Mouse (Mus musculus): Measurements from ENCODE around the gene Smarcc2. TPM values are rescaled to one million over a fixed set of nuclear protein-coding genes. Genes with fewer than 3 reads are reported as not detected.

The Smarcc2 gene
- polyA plus RNA-seq, 1 experiment from 2014 or later: 57.5 TPM

DNA sequence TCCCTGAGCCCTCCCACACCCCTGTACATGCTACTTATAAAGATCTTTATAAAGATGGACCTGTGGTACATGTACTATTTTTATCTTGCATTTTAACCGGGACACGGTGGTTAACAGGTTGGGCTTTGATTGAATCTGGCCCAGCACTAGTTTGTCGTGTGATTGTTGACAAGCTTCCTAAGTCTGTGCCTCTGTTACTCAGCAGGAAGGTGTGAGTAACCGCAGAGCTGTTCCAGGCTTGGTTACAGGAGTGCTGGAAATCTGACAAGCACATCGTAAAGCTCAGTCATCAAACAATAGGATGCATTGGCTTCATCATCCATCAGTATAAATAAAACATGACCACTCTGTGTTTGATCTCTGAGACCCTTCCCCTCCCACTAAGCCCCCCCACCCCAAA lies 36.6 kb upstream of the Smarcc2 start:
- Histone ChIP-seq H3K9ac (ENCODE audit: low read length) (no peak overlapping the region), H3K4me1 (ENCODE audit: control insufficient read depth, insufficient read depth, low read length) (peaks cover 8% of the 10 kb centered on the region), H3K4me3 (ENCODE audit: low read length) (no peak overlapping the region), H3K9me3 (replicated peaks; ENCODE audit: control insufficient read depth, low read length) (no peaks in the 10 kb centered on the region), H3K4me2 (ENCODE audit: low read depth, low read length) (no peak overlapping the region), H3K36me3 (ENCODE audit: control insufficient read depth, insufficient read depth) (peaks cover 19% of the 10 kb centered on the region), H3K27me3 (ENCODE audit: control insufficient read depth, insufficient read depth, low read length) (no peaks in the 10 kb centered on the region), H3K27ac (ENCODE audit: low read length) (no peak overlapping the region)
- no peak for ATAC-seq (replicated peaks; ENCODE audit: extremely low read depth, insufficient read depth, low FRiP score)
- WGBS: 49% methylated on average over 5 of the region's 5 CpGs

DNA sequence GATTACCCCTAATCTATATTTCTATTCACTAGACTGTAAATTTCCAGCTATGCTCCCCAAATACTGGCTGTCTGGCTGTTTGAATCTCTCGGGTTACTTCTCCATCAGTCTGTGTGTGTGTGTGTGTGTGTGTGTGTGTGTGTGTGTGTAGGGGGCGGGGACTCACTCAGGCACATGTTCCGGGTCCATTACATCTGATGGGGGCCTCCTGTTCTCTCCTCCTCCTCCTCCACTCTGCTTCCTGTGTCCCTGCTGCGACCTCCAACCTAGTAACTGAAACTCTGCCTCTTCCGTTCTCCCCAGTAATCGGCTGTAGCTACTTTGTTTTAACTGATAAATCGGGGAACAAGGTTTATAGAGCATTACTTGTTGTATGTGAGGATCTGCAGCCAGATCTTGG lies 34.4 kb upstream of the Smarcc2 start:
- Histone ChIP-seq H3K27ac (ENCODE audit: low read length) (no peak overlapping the region; the same call in 1 of the 2 replicates), H3K36me3 (ENCODE audit: control insufficient read depth, insufficient read depth) (peaks cover 22% of the 10 kb centered on the region), H3K4me3 (ENCODE audit: low read length) (no peak overlapping the region), H3K4me1 (ENCODE audit: control insufficient read depth, insufficient read depth, low read length) (peaks cover 8% of the 10 kb centered on the region), H3K9me3 (replicated peaks; ENCODE audit: control insufficient read depth, low read length) (no peaks in the 10 kb centered on the region), H3K4me2 (ENCODE audit: low read depth, low read length) (no peak overlapping the region), H3K9ac (ENCODE audit: low read length) (no peak overlapping the region), H3K27me3 (ENCODE audit: control insufficient read depth, insufficient read depth, low read length) (no peaks in the 10 kb centered on the region)
- WGBS: 29% methylated on average over 7 of the region's 7 CpGs
- peak; percentile 62; the same call in 1 of the 2 replicates for ATAC-seq (replicated peaks; ENCODE audit: extremely low read depth, insufficient read depth, low FRiP score)

DNA sequence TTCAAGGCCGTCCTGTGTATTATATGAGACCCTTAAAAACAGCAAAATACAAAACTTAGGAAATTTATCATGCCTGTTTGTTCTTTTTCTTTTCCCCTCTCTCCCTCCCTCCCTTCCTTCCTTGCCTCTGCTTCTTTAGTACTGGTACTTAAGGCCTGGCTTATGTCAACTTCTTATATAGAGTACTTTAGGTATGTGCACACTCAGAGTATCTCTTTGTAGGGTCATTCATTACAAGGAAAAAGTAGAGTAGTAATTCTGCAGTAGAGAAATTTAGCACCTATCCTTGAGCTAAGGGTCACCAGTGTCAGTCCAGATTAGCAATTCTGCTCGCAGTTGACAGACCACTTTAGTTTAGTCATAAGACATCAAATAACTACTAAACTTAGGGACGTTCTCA lies 33.8 kb upstream of the Smarcc2 start:
- 75% methylated on average over 3 of the region's 3 CpGs for WGBS
- ATAC-seq (replicated peaks; ENCODE audit: extremely low read depth, insufficient read depth, low FRiP score): no peak
- Histone ChIP-seq H3K9me3 (replicated peaks; ENCODE audit: control insufficient read depth, low read length) (no peaks in the 10 kb centered on the region), H3K4me3 (ENCODE audit: low read length) (no peak overlapping the region), H3K9ac (ENCODE audit: low read length) (no peak overlapping the region), H3K4me2 (ENCODE audit: low read depth, low read length) (no peak overlapping the region), H3K4me1 (ENCODE audit: control insufficient read depth, insufficient read depth, low read length) (peaks cover 8% of the 10 kb centered on the region), H3K27ac (ENCODE audit: low read length) (peak overlapping the region; percentile 7; the same call in 1 of the 2 replicates), H3K36me3 (ENCODE audit: control insufficient read depth, insufficient read depth) (peaks cover 25% of the 10 kb centered on the region), H3K27me3 (ENCODE audit: control insufficient read depth, insufficient read depth, low read length) (no peaks in the 10 kb centered on the region)

DNA sequence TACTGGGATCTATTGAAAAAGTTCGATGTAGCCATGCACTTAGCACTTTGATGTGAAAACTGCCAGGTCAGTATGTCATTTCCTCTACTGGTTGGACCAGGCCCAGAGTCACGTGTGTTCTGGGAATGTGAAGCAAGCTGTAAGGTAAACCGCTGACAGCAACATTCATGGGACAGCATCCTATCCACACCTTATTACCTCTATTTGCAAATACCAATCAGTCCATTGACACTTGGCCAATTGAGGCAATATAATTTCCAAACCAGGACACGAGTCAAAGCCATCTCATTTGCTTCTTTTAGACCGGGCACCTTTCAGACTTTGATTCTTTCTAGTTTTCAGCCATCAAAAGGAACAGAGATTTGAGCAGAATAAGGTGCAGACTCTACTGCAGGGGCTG lies 30.0 kb upstream of the Smarcc2 start:
- Histone ChIP-seq H3K4me1 (ENCODE audit: control insufficient read depth, insufficient read depth, low read length) (peaks cover 6% of the 10 kb centered on the region; the same call in 1 of the 2 replicates), H3K9ac (ENCODE audit: low read length) (no peak overlapping the region), H3K27ac (ENCODE audit: low read length) (no peak overlapping the region), H3K9me3 (replicated peaks; ENCODE audit: control insufficient read depth, low read length) (no peaks in the 10 kb centered on the region), H3K4me2 (ENCODE audit: low read depth, low read length) (no peak overlapping the region), H3K4me3 (ENCODE audit: low read length) (no peak overlapping the region), H3K27me3 (ENCODE audit: control insufficient read depth, insufficient read depth, low read length) (no peaks in the 10 kb centered on the region), H3K36me3 (ENCODE audit: control insufficient read depth, insufficient read depth) (peaks cover 22% of the 10 kb centered on the region)
- no peak for ATAC-seq (replicated peaks; ENCODE audit: extremely low read depth, insufficient read depth, low FRiP score)
- 86% methylated on average over 5 of the region's 5 CpGs for WGBS

DNA sequence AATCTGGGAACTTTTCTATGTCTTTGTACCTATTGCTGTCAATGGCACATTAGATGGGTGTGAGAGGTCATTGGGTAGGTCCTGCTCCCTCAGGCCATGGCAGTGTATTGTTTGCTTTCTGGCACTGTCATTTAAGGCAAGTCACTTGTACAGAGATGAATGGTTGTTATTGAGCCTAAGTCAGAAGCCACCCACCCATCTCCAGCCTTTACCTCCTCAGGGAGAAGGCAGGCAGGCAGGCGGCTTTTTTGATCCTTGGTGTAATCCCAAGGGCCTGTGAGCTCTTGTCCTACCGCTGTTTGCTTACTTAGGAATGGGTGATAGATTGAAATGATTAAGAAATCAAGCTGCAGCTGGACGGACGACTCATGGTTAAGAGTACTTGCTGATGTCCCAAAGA lies 29.6 kb upstream of the Smarcc2 start:
- Histone ChIP-seq H3K27ac (ENCODE audit: low read length) (no peak overlapping the region), H3K36me3 (ENCODE audit: control insufficient read depth, insufficient read depth) (peaks cover 22% of the 10 kb centered on the region), H3K9me3 (replicated peaks; ENCODE audit: control insufficient read depth, low read length) (no peaks in the 10 kb centered on the region), H3K4me1 (ENCODE audit: control insufficient read depth, insufficient read depth, low read length) (peaks cover 5% of the 10 kb centered on the region; the same call in 1 of the 2 replicates), H3K4me2 (ENCODE audit: low read depth, low read length) (no peak overlapping the region), H3K9ac (ENCODE audit: low read length) (no peak overlapping the region), H3K4me3 (ENCODE audit: low read length) (no peak overlapping the region), H3K27me3 (ENCODE audit: control insufficient read depth, insufficient read depth, low read length) (no peaks in the 10 kb centered on the region)
- no peak for ATAC-seq (replicated peaks; ENCODE audit: extremely low read depth, insufficient read depth, low FRiP score)
- WGBS: 85% methylated on average over 4 of the region's 4 CpGs

DNA sequence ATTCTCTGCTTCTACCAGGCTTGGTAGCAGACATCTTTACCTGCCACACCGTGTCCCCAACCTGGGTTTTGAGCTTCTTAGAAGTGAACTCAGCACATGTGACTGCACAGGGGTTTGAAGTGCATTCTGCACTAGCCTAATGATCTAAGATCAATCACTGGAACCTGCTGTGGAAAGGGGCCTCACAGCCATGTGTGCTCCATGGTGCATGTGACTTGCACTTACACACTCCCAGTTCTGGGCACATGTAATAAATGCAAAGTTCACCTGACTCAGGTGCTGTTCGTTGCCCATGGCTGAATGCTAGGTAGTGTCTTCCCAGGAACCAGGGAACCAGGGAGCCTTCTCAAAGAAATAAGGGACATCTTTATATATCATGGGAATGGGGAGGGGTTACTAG lies 25.6 kb upstream of the Smarcc2 start:
- H3K9ac ChIP-seq (ENCODE audit: low read length): no peak overlapping the region
- no peak for ATAC-seq (replicated peaks; ENCODE audit: extremely low read depth, insufficient read depth, low FRiP score)

DNA sequence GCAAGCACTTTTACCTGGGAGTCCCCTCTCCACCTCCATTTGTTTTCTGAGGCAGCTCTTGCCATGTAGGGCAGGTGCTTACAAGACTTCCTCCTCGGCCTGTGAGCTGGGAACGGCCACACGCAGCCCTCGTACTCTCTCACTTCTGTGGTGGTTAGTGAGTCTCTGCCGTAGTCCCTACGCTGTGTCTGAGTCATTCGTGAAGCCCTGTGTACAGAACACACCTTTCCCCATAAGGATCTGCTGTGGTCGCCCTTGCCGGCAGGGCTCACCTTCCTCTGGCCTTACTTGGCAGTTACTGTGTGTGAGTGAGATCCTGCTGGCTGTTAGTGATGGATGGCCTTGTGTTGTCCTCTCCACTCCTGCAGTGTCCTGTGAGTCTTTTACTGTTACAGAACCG lies 24.4 kb upstream of the Smarcc2 start:
- Histone ChIP-seq H3K4me2 (ENCODE audit: low read depth, low read length) (no peak overlapping the region), H3K4me3 (ENCODE audit: low read length) (no peak overlapping the region), H3K4me1 (ENCODE audit: control insufficient read depth, insufficient read depth, low read length) (peaks cover 16% of the 10 kb centered on the region), H3K9me3 (replicated peaks; ENCODE audit: control insufficient read depth, low read length) (no peaks in the 10 kb centered on the region), H3K36me3 (ENCODE audit: control insufficient read depth, insufficient read depth) (peaks cover 39% of the 10 kb centered on the region), H3K9ac (ENCODE audit: low read length) (no peak overlapping the region), H3K27me3 (ENCODE audit: control insufficient read depth, insufficient read depth, low read length) (no peaks in the 10 kb centered on the region), H3K27ac (ENCODE audit: low read length) (peak overlapping the region; percentile 82)
- no peak for ATAC-seq (replicated peaks; ENCODE audit: extremely low read depth, insufficient read depth, low FRiP score)
- 74% methylated on average over 10 of the region's 10 CpGs for WGBS

More for the DNA sequence above, 25.6 kb upstream of the Smarcc2 start:
- WGBS: 99% methylated on average over 2 of the region's 2 CpGs
- Histone ChIP-seq H3K36me3 (ENCODE audit: control insufficient read depth, insufficient read depth) (peaks cover 37% of the 10 kb centered on the region), H3K4me3 (ENCODE audit: low read length) (no peak overlapping the region), H3K4me2 (ENCODE audit: low read depth, low read length) (no peak overlapping the region), H3K27ac (ENCODE audit: low read length) (no peak overlapping the region), H3K4me1 (ENCODE audit: control insufficient read depth, insufficient read depth, low read length) (peaks cover 16% of the 10 kb centered on the region), H3K27me3 (ENCODE audit: control insufficient read depth, insufficient read depth, low read length) (no peaks in the 10 kb centered on the region), H3K9me3 (replicated peaks; ENCODE audit: control insufficient read depth, low read length) (no peaks in the 10 kb centered on the region)

DNA sequence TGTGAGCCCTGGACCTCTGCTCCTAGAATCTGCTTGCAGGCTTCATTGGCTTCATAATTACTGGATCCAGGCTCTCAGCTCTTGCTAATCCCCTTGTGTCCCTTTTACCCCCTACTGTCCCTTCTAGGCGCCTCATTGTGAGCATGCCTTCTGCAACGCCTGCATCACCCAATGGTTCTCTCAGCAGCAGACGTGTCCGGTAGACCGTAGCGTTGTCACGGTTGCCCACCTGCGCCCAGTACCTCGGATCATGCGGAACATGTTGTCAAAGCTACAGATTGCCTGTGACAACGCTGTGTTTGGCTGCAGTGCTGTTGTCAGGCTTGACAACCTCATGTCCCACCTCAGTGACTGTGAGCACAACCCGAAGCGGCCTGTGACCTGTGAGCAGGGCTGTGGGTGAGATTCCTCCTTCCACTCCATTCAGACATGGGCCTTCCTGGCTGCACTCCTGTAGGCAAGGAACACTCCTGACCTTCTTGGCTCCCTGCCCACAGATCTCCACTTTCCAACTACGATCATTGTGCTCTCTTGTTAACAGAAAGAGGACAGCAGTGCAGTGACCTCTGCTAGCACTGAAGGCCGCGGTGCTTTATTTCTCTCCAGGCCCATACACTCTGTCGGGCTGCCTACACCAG lies 23.7 kb upstream of the Smarcc2 start:
- peaks cover 16% of the 10 kb centered on the region for H3K4me1 ChIP-seq (ENCODE audit: control insufficient read depth, insufficient read depth, low read length)
- peak overlapping the region; percentile 82 for H3K27ac ChIP-seq (ENCODE audit: low read length)
- no peaks in the 10 kb centered on the region for H3K9me3 ChIP-seq (replicated peaks; ENCODE audit: control insufficient read depth, low read length)
- no peak overlapping the region for H3K4me2 ChIP-seq (ENCODE audit: low read depth, low read length)
- 68% methylated on average over 17 of the region's 17 CpGs for WGBS
- H3K9ac ChIP-seq (ENCODE audit: low read length): peak overlapping the region; percentile 45
- H3K4me3 ChIP-seq (ENCODE audit: low read length): no peak overlapping the region
- H3K27me3 ChIP-seq (ENCODE audit: control insufficient read depth, insufficient read depth, low read length): no peaks in the 10 kb centered on the region
- H3K36me3 ChIP-seq (ENCODE audit: control insufficient read depth, insufficient read depth): peaks cover 35% of the 10 kb centered on the region
- peak; percentile 56 for ATAC-seq (replicated peaks; ENCODE audit: extremely low read depth, insufficient read depth, low FRiP score)

DNA sequence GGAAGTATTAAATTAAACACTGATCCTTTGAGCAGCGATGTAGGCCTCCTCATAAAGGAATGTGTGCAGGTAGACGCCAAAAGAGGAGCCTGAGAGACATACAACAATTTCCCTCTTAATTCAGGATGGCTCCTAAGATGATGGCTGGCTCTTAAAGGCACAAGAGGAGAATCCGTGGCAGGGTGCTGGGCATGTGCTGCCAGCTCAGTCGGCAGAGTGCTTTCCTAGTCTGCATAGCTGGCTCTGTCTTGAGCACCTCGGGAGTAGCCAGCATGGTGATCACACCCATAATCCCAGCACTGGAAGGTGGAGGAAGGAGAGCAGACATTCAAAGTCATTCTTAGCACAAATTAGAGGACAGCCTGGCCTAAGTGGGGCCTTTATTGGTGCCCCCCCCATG lies 23.2 kb upstream of the Smarcc2 start:
- Histone ChIP-seq H3K27ac (ENCODE audit: low read length) (peak overlapping the region; percentile 82), H3K9me3 (replicated peaks; ENCODE audit: control insufficient read depth, low read length) (no peaks in the 10 kb centered on the region), H3K36me3 (ENCODE audit: control insufficient read depth, insufficient read depth) (peaks cover 34% of the 10 kb centered on the region), H3K4me2 (ENCODE audit: low read depth, low read length) (no peak overlapping the region), H3K4me3 (ENCODE audit: low read length) (no peak overlapping the region), H3K4me1 (ENCODE audit: control insufficient read depth, insufficient read depth, low read length) (peaks cover 16% of the 10 kb centered on the region), H3K9ac (ENCODE audit: low read length) (peak overlapping the region; percentile 45), H3K27me3 (ENCODE audit: control insufficient read depth, insufficient read depth, low read length) (no peaks in the 10 kb centered on the region)
- no peak for ATAC-seq (replicated peaks; ENCODE audit: extremely low read depth, insufficient read depth, low FRiP score)
- WGBS: 78% methylated on average over 5 of the region's 5 CpGs

Measured in heart, embryonic 16.5 days (tissue).